Mouse (Mus musculus) WW6 (cell line): ENCODE measurements around the gene Bloc1s5.

Source experiments
- DNase-seq: peaks from one replicate; pipeline ENCODE4 v3.0.0-alpha.2; 2013; ENCODE audit warnings: low read depth, low spot score

Bloc1s5 gene

DNA sequence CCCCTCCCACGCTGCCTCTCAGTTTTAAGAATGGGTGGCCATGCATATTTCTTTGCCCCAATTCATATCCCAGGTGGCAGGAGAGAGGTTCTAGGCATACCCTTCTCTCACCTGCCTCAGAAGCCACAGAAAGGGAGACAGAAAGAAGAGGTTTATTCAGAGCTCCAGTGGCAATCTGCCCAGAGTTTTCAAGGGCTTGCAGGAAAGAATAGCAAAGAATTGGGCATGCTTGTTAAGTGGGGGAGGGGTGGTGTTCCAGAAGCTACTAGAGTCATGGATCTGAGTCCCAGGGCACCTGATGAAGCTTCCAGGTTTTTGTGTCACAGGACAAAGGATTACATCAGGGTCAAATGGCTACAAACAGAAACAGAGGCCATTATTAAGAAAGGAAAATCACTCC, 61.6 kb downstream of the Bloc1s5 start:
- no peak for DNase-seq

DNA sequence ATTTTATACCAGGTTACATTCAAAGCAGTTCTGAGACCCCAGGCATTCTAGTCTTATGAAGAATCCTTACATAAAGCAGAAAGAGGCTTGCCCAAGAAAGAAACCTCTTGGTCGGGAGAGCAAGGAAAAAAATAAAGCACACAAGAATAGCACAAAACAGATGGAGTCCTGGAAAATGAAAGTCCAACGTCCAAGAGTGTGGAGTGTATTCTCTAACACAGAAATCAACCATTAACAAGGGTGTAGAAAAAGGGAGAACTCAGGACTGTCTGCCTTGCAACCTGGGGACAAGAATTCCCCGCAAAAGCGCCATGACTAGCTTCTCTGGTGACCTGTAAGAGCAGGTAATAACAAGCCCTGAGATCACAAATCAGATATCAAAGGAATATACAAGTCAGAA, 69.7 kb downstream of the Bloc1s5 start:
- no peak for DNase-seq

DNA sequence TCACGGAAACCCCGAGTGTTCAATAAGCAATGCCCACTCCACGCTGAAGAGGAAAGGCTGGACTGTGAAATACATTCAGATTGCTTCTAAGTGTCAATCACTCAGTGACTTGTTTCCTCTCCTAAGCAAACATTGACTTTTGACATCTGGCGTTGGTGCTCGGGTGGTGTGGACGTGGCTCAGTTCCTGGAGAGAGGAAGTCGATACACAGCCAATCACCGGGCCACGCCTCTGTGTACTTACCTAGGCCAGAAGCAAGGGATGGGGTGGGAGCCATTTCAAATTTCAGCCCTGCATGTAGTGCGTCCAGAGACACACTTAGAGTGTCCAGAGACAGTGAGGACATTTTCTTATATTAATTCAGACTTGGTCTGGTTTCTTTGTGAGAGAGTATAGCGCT, 80.3 kb downstream of the Bloc1s5 start:
- DNase-seq: no peak

DNA sequence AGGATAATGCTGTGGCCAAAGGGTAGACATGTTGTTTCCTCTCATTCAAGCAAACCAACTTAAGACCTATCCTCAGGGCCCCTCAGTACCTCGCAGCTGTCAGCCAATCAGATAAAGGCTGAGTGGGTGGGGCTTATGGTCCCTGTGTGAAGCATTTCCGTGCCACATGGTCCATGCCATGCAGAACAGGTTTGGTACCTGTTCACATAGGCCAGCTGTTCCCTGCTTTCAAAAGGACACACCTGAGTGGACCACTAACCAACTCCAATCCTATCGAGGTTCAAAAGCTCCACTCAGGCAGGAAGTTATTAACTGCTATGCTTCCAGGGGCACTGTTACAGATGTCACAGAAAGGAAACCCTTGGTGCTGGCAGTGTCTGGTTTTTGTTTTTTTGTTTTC, 80.7 kb downstream of the Bloc1s5 start:
- DNase-seq: no peak

DNA sequence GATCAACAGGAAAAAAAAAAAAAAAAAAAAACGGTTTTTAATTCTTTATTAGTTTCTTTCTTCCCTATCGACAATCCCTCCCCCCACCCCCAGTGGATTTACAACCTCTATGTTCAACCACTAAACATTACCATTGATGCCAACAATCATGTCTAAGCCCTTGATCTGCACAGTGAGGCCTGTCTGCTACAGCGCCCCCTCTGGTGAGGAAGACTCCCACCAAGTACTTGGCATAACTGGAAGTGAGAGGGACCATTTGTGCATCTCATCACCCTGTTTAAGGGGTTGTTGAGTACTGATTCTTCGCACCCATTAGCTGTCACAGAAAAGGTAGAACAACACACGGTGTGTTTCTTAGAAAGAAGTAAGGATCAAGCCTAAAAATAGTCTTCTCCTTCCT, 86.2 kb downstream of the Bloc1s5 start:
- no peak for DNase-seq

DNA sequence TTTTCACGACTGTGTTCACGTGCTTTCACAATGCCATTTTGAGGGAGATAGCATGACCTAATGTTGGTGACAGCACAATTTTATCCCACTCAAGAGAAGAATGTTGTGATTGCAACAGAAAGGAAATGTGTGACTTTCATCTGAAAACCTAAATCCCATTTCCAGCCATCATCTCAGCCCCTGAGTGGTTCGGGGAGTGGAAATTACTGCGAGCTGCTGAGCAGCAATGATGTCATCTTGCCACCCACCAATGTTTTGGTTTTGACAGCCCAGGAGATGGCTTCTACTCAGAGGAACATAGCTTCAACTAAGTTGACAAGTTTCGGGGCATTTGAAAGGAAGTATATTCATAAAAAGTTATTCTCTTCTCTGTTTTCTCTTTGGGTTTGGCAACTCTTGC, 87.2 kb downstream of the Bloc1s5 start:
- no peak for DNase-seq

DNA sequence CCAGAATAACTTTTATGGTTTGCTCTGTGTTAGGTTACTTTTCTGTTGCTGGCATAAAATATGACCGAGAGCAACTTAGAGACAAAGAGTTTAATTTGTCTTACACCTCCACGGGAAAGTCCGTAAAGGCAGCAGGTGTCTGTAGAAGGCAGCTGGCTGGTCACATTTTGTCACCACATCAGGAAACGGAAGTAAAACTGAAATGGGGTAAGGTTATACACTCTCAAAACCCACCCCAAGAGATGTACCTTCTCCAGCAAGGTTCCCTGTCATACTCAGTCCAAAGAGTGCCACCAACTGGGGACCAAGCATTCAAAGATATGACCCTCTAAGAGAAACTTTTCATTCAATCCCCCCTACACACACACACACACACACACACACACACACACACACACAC, 88.2 kb downstream of the Bloc1s5 start:
- no peak for DNase-seq

DNA sequence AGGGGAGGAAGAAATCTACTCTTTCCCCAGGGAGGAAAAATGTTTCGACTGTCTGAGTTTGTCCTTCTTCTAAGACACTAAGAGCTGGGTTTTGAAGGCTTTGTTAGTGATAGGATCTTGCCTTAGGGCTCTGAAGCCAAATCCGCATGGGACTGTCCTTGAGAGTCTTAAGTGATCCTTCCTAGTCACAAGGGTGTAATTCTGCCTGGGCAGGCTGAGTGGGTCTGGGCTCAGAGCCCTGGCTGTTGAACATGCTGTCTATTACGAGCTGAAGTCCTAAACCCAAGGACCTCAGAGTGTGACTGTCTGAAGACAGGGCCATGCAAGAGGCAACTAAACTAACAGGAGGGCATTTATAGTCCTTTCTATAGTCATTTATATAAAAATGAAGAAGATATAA, 89.4 kb downstream of the Bloc1s5 start:
- no peak for DNase-seq

DNA sequence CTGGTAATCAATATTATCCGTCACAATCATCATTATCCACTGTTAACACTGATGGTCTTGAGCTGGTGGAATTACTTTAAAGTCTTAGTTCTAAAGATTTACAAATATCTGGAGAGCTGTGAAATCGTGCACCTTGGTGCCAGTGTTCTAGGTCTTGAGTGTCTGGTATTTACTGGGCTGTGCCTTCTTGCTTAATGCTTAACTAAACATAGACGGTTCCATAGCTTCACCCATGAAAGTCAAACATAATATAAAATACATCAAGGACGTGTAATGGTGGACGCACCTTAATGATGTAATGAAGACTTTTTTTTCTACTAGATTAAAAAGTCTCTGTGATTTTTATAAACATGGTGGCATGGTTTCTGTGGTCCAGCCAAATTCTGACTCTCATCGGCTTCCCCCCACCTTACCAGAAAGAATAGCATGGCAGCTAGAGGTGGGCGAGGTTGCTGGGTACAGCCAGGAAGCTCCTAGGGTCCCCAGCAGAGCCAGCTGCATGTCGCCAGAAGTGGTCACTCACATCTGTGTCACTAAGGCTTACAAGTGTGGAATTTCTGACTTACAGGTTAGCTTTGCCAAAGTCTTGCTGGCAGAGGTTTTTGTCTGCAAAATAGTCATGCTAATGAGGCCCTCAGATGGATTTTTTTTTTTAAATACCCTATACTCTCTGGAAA, 90.0 kb downstream of the Bloc1s5 start:
- DNase-seq: no peak

DNA sequence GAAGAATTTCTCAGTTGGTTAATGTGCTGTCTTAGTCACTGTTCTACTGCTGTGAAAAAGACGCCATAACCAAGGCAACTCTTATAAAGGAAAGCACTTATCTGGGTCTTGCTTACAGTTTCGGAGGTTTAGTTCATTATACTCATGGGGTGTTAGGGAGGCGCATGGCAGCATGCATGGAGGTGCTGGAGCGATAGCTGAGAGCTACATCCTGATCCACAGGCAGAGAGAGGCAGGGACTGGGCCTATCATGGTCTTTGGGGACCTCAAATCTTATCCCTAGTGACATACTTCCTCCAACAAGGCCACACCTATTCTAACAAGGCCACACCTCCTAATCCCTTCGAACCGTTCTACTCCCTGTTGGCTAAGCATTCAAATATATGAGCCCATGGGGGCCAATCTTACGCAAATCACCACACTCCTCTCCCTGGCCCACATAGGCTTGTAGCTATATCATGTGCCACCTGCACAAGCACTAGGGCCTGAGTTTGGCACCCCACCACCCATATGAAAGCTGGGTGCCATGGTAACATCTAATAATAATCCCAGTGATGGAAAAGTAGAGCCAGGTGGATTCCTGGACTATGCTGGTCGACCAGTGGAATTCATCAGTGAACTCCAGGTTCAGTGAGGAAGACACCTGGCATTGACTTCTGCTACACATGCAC, 91.3 kb downstream of the Bloc1s5 start:
- no peak for DNase-seq
